Mouse (Mus musculus) intestine, embryonic 16.5 days (tissue): ENCODE results near the gene Pycard. TPM values are rescaled to one million over a fixed set of nuclear protein-coding genes. Genes with fewer than 3 reads are reported as not detected.
"Not testable (repeated sequence)": the region's sequence is repeated elsewhere in the genome, so short reads cannot be mapped to it uniquely, and the experiment has no call there.

ENCODE experiments used
- ATAC-seq: fragments of 200-750 bp; cut with Nextera tagmentation; 2 replicates; pipeline ENCODE4 v1.8.0; 2017; ENCODE audit warnings: moderate TSS enrichment, moderate library complexity
- H3K27ac ChIP-seq: fragments of 300-500 bp; sonication (generic); 2 replicates; pipeline ENCODE4 v1.5.1; 2014; ENCODE audit warnings: mild to moderate bottlenecking, low read length
- H3K27me3 ChIP-seq: fragments of 300-500 bp; sonication (generic); replicated peaks from 2 replicates; pipeline ENCODE4 v1.6.1; 2014; ENCODE audit warnings: low read length, control low read depth, mixed read lengths; ENCODE audit not compliant: control insufficient read depth, insufficient read depth
- H3K36me3 ChIP-seq: fragments of 300-500 bp; sonication (generic); 2 replicates; pipeline ENCODE4 v1.6.1; 2014; ENCODE audit warnings: low read length, control low read depth; ENCODE audit not compliant: control insufficient read depth, insufficient read depth
- H3K4me1 ChIP-seq: fragments of 300-500 bp; sonication (generic); 2 replicates; pipeline ENCODE4 v1.6.1; 2014; ENCODE audit warnings: low read length, control low read depth, mixed read lengths; ENCODE audit not compliant: control insufficient read depth, insufficient read depth
- H3K4me2 ChIP-seq: fragments of 300-500 bp; sonication (generic); 2 replicates; pipeline ENCODE4 v1.6.1; 2014; ENCODE audit warnings: low read depth, low read length, control low read depth
- H3K4me3 ChIP-seq: fragments of 300-500 bp; sonication (generic); 2 replicates; pipeline ENCODE4 v1.5.1; 2014; ENCODE audit warnings: mild to moderate bottlenecking, low read length
- H3K9ac ChIP-seq: fragments of 300-500 bp; sonication (generic); 2 replicates; pipeline ENCODE4 v1.6.1; 2014; ENCODE audit warnings: low read depth, low read length
- H3K9me3 ChIP-seq: fragments of 300-500 bp; sonication (generic); 2 replicates; pipeline ENCODE4 v1.6.1; 2016; ENCODE audit warnings: low read length, control low read depth; ENCODE audit not compliant: control insufficient read depth
- WGBS: fragments of 180-500 bp; shearing (Covaris S2); extraction: QIAGEN DNeasy Blood & Tissue Kit; methylation state at CpG from one replicate; pipeline ENCODE4 v1.1.7; 2014; 5-methylcytosine and 5-hydroxymethylcytosine counted together
- polyA plus RNA-seq: library from polyadenylated mRNA; unstranded; fragments of >200 nt; fragmentation: Nextera tagmentation; extraction: Ambion mirVana; gene quantifications from 2 replicates; pipeline ENCODE4 v1.2.1, GENCODE M21; 2015

The Pycard gene
- polyA plus RNA-seq, 1 experiment from 2014 or later, result 626 TPM

GRCm38 (mm10) chr7:128023565-128023964, 29.9 kb upstream of the Pycard start:
- H3K9me3 ChIP-seq, result no peaks in the 10 kb centered on the region
- no peak overlapping the region for H3K4me2 ChIP-seq
- H3K4me1 ChIP-seq, result no peaks in the 10 kb centered on the region
- H3K9ac ChIP-seq, result no peak overlapping the region
- H3K36me3 ChIP-seq, result no peaks in the 10 kb centered on the region
- H3K27me3 ChIP-seq, result no peaks in the 10 kb centered on the region
- no peak overlapping the region for H3K27ac ChIP-seq
- no peak overlapping the region for H3K4me3 ChIP-seq
- no peak for ATAC-seq
- WGBS, result 92% methylated on average over 4 of the region's 4 CpGs

GRCm38 (mm10) chr7:128022974-128023373, 29.3 kb upstream of the Pycard start:
- no peaks in the 10 kb centered on the region for H3K36me3 ChIP-seq

GRCm38 (mm10) chr7:128019187-128019586, 25.5 kb upstream of the Pycard start:
- Histone ChIP-seq H3K4me2 (no peak overlapping the region), H3K27me3 (no peaks in the 10 kb centered on the region), H3K9ac (no peak overlapping the region), H3K4me3 (no peak overlapping the region), H3K27ac (no peak overlapping the region), H3K9me3 (no peaks in the 10 kb centered on the region), H3K4me1 (no peaks in the 10 kb centered on the region), H3K36me3 (no peaks in the 10 kb centered on the region)
- ATAC-seq, result peak; percentile 85
- WGBS, result 50% methylated on average over 2 of the region's 2 CpGs

More at GRCm38 (mm10) chr7:128022974-128023373, 29.3 kb upstream of the Pycard start:
- no peaks in the 10 kb centered on the region for H3K9me3 ChIP-seq
- H3K4me1 ChIP-seq, result no peaks in the 10 kb centered on the region
- ATAC-seq, result no peak
- H3K4me2 ChIP-seq, result no peak overlapping the region
- H3K27ac ChIP-seq, result no peak overlapping the region
- WGBS, result 63% methylated on average over 8 of the region's 8 CpGs
- H3K27me3 ChIP-seq, result no peaks in the 10 kb centered on the region
- no peak overlapping the region for H3K4me3 ChIP-seq
- H3K9ac ChIP-seq, result no peak overlapping the region

GRCm38 (mm10) chr7:128018275-128018674, 24.6 kb upstream of the Pycard start:
- H3K4me2 ChIP-seq, result no peak overlapping the region
- H3K27ac ChIP-seq, result no peak overlapping the region
- no peaks in the 10 kb centered on the region for H3K9me3 ChIP-seq
- 90% methylated on average over 3 of the region's 3 CpGs for WGBS
- no peaks in the 10 kb centered on the region for H3K4me1 ChIP-seq
- H3K4me3 ChIP-seq, result no peak overlapping the region
- no peak for ATAC-seq
- H3K9ac ChIP-seq, result no peak overlapping the region
- no peaks in the 10 kb centered on the region for H3K36me3 ChIP-seq
- no peaks in the 10 kb centered on the region for H3K27me3 ChIP-seq

- Histone ChIP-seq H3K4me1 (no peaks in the 10 kb centered on the region), H3K36me3 (no peaks in the 10 kb centered on the region), H3K27ac (no peak overlapping the region), H3K27me3 (no peaks in the 10 kb centered on the region), H3K4me3 (no peak overlapping the region), H3K9ac (no peak overlapping the region), H3K9me3 (no peaks in the 10 kb centered on the region), H3K4me2 (no peak overlapping the region)
- WGBS, result 75% methylated on average over 6 of the region's 6 CpGs
- ATAC-seq, result no peak
Measured at GRCm38 (mm10) chr7:128016650-128017049, 23.0 kb upstream of the Pycard start.

GRCm38 (mm10) chr7:128016134-128016533, 22.5 kb upstream of the Pycard start:
- not testable (repeated sequence) for H3K4me3 ChIP-seq, H3K36me3 ChIP-seq
- WGBS, result 58% methylated on average over 5 of the region's 5 CpGs

GRCm38 (mm10) chr7:128013116-128013515, 19.4 kb upstream of the Pycard start:
- ATAC-seq, result no peak
- H3K4me2 ChIP-seq, result no peak overlapping the region
- WGBS, result 89% methylated on average over 13 of the region's 13 CpGs
- H3K4me3 ChIP-seq, result no peak overlapping the region
- no peaks in the 10 kb centered on the region for H3K36me3 ChIP-seq
- peaks cover 4% of the 10 kb centered on the region; the same call in 1 of the 2 replicates for H3K4me1 ChIP-seq
- H3K9ac ChIP-seq, result no peak overlapping the region
- no peaks in the 10 kb centered on the region for H3K27me3 ChIP-seq
- H3K27ac ChIP-seq, result no peak overlapping the region
- H3K9me3 ChIP-seq, result no peaks in the 10 kb centered on the region

More at GRCm38 (mm10) chr7:128016134-128016533, 22.5 kb upstream of the Pycard start:
- H3K9ac ChIP-seq, H3K27ac ChIP-seq, H3K27me3 ChIP-seq, H3K4me2 ChIP-seq, H3K9me3 ChIP-seq, H3K4me1 ChIP-seq: not testable (repeated sequence)
- peak; percentile 51; the same call in 1 of the 2 replicates for ATAC-seq

- Histone ChIP-seq H3K27ac (no peak overlapping the region), H3K4me3 (no peak overlapping the region), H3K9ac (no peak overlapping the region), H3K4me1 (peaks cover 4% of the 10 kb centered on the region; the same call in 1 of the 2 replicates), H3K27me3 (no peaks in the 10 kb centered on the region), H3K4me2 (no peak overlapping the region), H3K9me3 (no peaks in the 10 kb centered on the region), H3K36me3 (no peaks in the 10 kb centered on the region)
- no peak for ATAC-seq
- WGBS, result 77% methylated on average over 13 of the region's 13 CpGs
Measured at GRCm38 (mm10) chr7:128012136-128012780, 18.6 kb upstream of the Pycard start.

GRCm38 (mm10) chr7:128009715-128010340, 16.2 kb upstream of the Pycard start:
- H3K4me1 ChIP-seq, result peaks cover 8% of the 10 kb centered on the region
- peak overlapping the region; percentile 37; the same call in 1 of the 2 replicates for H3K9ac ChIP-seq
- 0 out of 2 replicates have a peak, but pooled peaks have one; percentile 15 for ATAC-seq
- H3K4me2 ChIP-seq, result peak overlapping the region; percentile 31; the same call in 1 of the 2 replicates
- H3K27me3 ChIP-seq, result no peaks in the 10 kb centered on the region
- no peaks in the 10 kb centered on the region for H3K36me3 ChIP-seq
- no peak overlapping the region for H3K27ac ChIP-seq
- no peak overlapping the region for H3K4me3 ChIP-seq
- no peaks in the 10 kb centered on the region for H3K9me3 ChIP-seq
- 52% methylated on average over 38 of the region's 40 CpGs for WGBS
